Mouse (Mus musculus) adrenal gland, postnatal 10 days (tissue): ENCODE measurements around the gene Fhod1. TPM values are rescaled to one million over a fixed set of nuclear protein-coding genes. Genes with fewer than 3 reads are reported as not detected.

Experiments
- DNase-seq: peaks from one replicate; pipeline ENCODE4 v3.0.0; 2021; ENCODE audit warnings: mixed read lengths
- total RNA-seq, 2 experiments: library from RNA; stranded (reverse); gene quantifications; 2 replicates each; pipeline ENCODE4 v1.2.3; 2021

The Fhod1 gene
- total RNA-seq, 2 experiments from 2014 or later: 11.9 to 16.5 TPM

DNA sequence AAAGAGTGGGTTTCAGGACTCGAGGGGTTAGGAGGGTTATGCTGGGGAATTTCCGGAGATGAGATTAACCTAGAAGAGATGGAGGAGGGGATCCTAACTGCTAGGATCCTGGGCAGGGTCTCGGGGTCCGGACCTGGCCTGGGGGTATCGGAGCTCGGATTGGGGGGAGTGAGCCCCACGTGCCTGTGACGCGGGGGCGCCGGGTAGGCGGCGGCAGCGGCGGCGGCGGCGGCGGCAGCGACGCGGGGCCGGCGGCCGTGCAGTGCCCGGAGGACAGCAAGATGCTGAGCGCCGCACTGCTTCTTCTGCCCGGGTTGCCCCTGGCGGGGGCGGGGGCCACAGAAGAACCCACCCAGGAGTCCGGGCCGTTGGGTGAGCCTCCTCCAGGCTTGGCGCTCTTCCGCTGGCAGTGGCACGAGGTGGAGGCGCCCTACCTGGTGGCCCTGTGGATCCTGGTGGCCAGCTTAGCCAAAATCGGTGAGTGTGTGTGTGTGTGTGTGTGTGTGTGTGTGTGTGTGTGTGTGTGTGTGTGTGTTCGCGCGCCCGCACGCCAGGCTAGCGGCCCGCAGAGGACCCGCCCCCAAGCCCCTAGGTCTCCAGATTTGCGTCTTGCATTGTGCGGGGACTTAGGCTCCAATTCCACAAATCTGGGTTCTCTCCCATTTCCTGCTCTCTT lies 1.5 kb upstream of the Fhod1 start:
- DNase-seq: peak; percentile 46

DNA sequence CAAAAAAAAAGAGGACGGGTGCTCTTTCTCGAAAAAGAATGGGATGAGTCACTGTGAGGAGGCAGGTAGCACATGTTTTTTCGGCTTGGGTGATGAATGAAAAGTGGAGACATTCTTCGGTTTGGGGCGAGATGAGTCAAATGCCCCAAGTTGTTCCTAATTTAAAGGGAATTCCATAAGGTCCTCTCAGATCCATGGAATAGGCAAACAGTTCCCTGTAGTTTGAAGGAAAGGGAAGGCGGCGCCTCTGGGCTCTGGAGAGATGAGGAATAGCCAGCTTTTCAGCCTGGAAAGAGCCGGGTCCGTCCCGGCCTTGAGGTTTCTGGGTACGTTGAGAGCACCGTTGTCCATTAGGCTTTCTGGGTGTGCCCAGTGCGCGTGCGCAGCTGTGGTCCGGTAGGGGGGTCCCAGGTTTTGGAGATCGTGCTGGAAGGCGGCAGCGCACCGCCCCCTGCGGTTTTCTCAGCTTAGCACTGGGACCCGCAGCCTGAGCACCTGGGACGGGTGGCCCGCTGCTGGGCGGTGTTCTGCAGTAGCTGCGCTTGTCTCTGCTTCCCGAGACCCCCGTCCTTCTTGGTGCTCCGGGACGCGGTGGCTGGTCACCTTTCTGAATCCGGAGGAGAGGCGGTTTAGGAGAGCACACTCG lies 820 bp upstream of the Fhod1 start, which contains the start of gene Slc9a5:
Slc9a5 (plus strand) TSS at position 394 of the 646 bp plus-strand sequence.
- DNase-seq: peak; percentile 61

- DNase-seq: peak; percentile 81
Observed at GRCm38 (mm10) chr8:105346611-105347427, 934 bp downstream of the Fhod1 start.

DNA sequence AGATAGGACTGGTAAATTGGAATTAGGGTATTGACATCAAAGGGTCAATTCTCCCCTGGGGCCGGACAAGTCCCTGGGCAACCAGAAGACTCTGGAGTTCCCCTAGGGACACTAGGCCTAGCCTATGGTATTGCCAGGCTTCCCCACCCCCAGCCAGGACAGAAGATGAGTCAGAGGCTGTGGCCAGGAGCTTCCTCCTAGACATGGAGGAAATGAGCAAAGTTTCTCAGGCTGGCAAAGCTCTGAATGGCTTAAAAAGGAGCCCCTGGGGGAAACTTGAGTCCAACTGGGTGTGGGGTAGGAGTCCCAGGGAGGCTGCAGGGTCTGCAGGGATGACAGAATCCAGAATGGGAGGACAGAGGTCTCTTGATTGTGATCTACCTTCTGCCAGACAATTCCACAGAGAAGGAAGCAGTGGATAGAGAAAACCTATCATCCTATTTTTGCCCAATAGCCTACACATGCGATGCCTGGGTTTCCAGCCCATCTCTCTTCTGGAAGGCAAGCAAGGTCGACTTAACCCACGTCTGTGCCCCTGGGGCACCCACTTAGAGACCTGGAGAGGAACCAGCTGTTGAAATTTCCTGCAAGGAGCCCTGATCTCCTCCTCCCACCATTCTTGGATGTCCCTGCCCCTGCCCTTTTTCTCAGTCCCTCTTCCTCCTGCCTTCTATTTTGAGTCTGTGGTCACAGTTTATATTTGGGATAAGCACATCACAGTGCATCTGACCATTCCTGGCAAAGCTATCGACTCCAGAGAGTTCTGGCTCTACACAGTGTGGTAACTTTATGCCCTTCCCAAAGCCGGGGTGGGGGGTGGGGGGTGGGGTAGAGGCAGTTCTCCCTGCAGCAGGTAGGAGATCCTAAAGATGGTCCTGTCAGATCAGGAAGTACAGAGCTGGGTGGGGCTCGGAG lies 2.4 kb downstream of the Fhod1 start:
- DNase-seq: peak; percentile 66

DNA sequence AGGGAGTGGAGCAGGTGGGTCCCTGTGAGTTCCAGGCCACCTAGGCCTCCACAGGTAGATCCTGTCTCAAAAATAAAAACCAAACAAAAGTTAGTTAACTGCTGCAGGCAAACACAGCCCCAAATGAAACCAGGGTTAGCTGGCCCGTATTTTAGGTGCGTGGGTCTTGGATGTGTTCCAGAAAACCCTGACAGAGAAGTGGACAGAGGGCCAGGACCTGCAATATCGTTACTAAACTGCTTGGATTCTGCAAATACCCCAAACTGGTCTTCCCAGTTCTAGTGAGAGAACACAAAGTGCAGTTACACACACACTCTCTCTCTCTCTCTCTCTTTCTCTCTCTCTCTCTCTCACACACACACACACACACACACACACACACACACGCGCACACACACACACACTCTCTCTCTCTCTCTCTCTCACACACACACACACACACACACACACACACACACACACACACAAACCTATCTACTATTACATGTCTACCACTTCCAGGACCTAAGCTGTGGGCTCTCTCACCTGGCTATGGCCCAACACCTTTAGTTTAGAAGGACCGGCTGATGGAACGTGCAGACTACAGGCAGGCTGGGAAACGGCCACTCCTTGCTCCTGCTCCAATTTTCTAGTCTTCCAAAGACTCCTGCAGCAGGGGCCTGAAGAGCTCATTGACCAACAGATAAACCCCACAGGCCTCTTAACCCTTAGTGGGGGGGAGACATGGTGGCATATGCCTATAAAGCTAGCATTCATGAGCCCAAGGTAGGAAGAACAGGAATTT lies 3.8 kb downstream of the Fhod1 start:
- DNase-seq: no peak

DNA sequence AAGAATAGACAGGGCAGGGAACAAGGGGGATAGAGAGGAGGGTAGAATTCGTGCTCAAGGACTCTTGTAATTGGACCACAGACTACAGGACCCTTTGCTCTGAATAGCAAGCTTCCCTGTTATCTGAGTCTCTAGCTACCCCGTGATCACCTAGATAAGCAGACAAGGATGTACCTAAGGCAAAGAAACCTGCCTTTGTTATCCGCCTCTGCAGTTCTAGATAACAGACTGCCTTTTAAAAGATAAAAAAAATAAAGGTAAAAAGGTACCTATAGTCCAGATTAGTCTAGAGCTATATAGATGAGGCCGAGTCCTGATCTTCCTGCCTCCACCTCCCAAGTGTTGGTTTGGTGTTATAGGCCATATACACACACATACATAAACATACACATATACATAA lies 5.0 kb downstream of the Fhod1 start:
- DNase-seq: no peak

DNA sequence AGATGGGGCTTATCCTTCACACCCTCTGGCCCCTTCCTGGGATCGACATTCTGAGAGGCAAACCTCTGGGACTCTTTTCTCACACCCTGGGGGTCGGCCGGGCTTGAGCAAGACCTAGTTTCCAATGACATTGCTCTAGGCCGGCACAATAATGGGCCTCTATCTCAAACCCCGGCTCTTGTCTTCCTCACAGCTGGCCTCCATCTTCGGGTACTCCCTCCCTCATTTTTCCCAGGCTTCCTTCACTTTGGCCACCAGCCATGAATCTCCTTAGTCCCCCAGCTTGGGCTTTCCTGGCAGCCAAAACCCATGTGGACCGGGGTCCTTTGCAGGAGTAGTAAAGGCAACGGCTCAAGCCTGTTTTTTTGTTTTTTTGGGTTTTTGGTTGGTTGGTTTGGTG lies 6.4 kb downstream of the Fhod1 start:
- no peak for DNase-seq

GRCm38 (mm10) chr8:105339886-105340635 lies 7.7 kb downstream of the Fhod1 start:
- DNase-seq: peak; percentile 49

GRCm38 (mm10) chr8:105338992-105339391 lies 8.8 kb downstream of the Fhod1 start:
- no peak for DNase-seq

DNA sequence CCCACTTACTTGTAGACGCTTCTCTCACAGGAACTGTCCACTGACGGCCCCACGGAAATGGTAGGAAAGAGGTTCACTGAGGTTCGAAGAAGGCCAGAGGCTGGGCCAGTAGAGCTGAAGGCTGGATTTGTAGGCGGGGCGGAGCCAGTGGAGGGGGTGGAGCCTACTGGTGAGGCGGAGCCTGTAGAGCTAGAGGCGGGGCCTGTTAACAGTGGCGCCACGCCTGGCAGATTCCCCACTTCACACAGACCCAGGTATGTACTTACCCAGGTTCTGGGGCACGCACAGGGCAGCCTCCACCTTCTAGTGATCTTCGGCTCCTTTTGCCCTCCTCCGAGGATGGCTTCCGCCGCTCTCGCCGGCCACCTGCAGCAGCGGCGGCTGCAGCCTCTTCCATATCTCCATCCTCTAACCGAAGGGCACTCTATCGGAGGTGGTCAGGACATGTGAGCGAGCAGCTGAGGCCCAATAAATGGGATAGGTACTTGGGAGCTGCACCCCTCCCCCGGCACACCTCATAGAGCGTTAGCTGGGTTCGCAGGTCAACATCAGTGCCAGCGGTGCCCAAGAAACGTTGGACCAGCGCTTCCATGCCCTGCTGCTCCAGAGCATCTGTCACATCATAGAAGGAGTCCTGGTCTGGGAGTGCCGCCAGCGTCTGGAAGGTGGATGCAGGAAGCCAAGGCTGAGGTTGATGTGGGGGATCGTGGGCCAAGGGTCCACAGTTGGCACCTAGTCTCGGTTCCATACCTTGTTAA lies 11.2 kb downstream of the Fhod1 start:
- DNase-seq: no peak

- DNase-seq: no peak
Observed at GRCm38 (mm10) chr8:105332523-105332922, 15.2 kb downstream of the Fhod1 start.

- no peak for DNase-seq
Observed at GRCm38 (mm10) chr8:105331931-105332330, 15.8 kb downstream of the Fhod1 start.

GRCm38 (mm10) chr8:105331469-105331868 lies 16.3 kb downstream of the Fhod1 start:
- DNase-seq: no peak

DNA sequence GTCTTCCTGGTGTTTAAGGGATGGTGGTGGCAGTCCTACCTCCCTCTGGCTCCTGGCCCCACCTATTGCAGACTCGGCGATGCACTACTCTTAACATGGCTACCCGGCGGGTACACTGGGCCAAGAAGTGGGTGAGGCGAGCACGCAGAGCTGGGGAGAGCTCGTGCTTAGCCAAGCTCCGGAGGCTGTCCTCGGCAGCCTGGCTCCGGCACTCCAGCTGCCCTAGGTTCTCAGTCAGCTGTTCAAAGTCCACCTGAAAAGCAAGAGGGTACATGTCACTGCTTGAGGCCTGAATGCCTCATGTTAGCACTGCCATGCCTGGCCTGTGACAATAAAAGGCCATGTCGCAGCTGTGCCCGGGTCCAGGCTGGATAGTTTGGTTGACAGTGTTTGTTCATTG lies 17.4 kb downstream of the Fhod1 start:
- DNase-seq: no peak

DNA sequence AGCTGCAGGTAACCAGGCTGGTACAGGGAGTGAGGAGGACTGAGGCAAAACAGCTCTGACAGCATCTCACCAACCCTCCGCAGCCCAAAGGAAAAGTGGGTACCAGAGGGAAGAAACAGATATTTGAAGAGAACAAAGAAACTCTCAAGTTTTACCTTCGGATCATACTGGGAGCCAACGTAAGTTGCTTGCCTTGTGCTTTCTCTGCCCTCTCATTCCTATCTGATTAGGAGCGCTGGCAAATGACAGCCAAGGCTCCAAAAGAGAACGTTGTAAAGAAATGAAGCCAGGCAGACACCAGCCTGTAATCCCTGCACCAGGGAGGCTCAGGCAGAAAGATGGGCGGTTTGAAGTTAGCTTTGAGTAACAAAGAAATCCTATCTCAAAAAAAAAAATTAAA lies 20.8 kb downstream of the Fhod1 start:
- DNase-seq: no peak

- peak; percentile 98 for DNase-seq
Observed at GRCm38 (mm10) chr8:105326141-105326672, 21.5 kb downstream of the Fhod1 start, which contains the start of the genes Lrrc29 and Tmem208. Gene Lrrc29 (minus strand): TSS chr8:105326278. Gene Tmem208 (plus strand): TSS chr8:105326354.

DNA sequence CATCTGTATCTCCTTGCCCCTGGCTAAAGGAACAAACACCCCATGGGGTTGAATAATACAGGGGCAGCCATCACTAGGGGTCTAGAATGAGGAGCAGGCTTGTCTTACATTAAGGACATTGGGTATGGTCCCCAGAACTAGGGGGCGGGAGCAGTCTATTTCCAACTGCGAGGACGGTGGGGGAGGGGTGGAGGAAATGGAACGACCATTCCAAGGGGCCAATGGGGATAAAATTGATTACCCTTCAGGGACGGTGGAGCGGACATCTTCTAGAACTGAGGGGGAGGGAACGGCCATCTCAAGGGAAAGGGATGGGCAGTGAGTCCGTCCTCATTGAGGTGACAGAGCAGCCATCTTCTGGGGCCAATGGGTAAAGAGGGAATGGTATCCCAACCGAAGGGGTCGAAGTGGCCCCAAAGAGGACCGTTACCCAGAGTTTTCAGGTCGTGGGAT lies 22.1 kb downstream of the Fhod1 start:
- DNase-seq: peak; percentile 45

DNA sequence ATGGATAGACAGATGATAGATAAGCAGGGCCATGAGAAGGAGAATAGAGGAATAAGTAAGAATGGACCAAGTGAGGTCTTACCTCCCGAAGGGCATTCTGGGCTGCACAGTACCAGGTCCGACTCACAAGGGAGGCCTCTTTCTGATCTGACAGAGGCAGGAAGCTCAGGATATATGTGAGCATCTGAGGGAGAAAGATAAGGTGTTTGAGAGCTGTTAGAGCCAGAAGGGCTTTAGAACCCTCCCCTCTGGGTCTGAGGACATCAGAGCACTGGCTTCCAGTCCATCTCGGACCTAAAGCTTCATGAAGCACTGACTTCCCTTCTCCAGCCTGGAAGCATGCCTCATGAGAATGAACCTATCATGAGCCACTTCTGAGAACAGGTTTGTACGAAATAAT lies 24.6 kb downstream of the Fhod1 start:
- no peak for DNase-seq

- DNase-seq: no peak
Observed at GRCm38 (mm10) chr8:105318662-105319190, 29.0 kb downstream of the Fhod1 start.
